Mouse (Mus musculus): ENCODE measurements around the gene Cask. TPM values are rescaled to one million over a fixed set of nuclear protein-coding genes. Genes with fewer than 3 reads are reported as not detected.

The Cask gene
- polyA plus RNA-seq, 1 experiment: 5.7 TPM

DNA sequence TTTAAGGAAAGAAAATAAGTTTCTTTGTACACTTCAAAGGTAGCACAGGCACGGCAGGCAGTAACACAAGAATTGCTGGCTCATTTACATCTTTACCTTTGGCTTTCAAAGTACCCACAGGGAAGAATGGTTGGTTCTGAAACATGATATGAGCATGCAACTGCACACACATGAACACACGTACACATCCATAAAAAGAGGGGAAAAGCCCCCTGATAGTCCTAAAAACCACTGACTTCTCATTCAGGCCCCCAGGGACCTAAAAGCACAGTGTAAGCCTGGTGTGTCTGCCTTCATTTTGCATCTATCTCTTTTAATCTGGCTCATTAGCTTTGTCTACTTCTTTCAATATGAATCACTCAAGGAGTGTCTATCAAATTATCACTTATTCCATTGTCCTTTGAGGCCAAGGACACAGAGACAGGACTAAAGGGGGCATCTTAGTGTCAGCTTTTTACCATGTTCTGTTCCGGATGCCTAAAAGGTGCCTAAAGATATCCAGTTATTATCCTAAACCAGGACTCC, 192.5 kb downstream of the Cask start:
- H3K27ac ChIP-seq (ENCODE audit: insufficient read depth, low read depth, low read length): no peak overlapping the region
- no peak for TF ChIP-seq CTCF (conservative IDR thresholded peaks at IDR 0.05; ENCODE audit: insufficient read depth, insufficient read length, low read depth, low read length)
- TF ChIP-seq POLR2A (IDR thresholded peaks at IDR 0.05; ENCODE audit: low read depth, low read length): no peak
- DNase-seq: no peak

DNA sequence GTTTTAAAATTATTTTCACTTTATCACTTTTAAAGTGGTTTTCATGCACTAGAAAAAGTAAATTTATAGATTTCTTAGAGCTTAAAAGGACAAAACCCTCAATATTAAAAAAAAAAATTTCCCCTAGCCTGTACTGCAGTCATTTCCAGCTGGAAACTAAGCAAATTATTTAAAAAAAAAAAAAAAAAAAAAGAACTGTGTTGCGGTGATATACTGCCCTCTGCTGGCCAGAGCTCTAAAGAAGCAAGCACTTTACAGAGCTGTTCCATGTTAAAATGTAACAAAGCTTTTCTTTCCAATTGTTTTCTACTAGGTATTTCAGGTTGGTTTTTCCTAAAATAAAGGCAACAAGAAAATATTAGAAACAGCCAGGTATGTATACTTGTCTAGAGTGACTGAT, 194.4 kb downstream of the Cask start:
- 0% methylated on average over 1 of the region's 1 CpGs for WGBS
- no peaks in the 10 kb centered on the region; the same call in 1 of the 2 replicates for H3K4me1 ChIP-seq (ENCODE audit: control insufficient read depth, insufficient read depth, low read length)
- H3K27ac ChIP-seq (ENCODE audit: insufficient read depth, low read depth, low read length): no peak overlapping the region
- DNase-seq: peak; percentile 47
- no peak for TF ChIP-seq POLR2A (IDR thresholded peaks at IDR 0.05; ENCODE audit: low read depth, low read length)
- no peak for TF ChIP-seq CTCF (conservative IDR thresholded peaks at IDR 0.05; ENCODE audit: insufficient read depth, insufficient read length, low read depth, low read length)
- H3K4me3 ChIP-seq (ENCODE audit: insufficient read depth, low read depth, low read length): no peak overlapping the region
- H3K36me3 ChIP-seq (ENCODE audit: control insufficient read depth, insufficient read depth, low read length): no peaks in the 10 kb centered on the region
- no peaks in the 10 kb centered on the region for H3K27me3 ChIP-seq (replicated peaks; ENCODE audit: control insufficient read depth, insufficient read depth, low read length)

More for the DNA sequence above, 192.5 kb downstream of the Cask start:
- 75% methylated on average over 3 of the region's 3 CpGs for WGBS
- no peaks in the 10 kb centered on the region; the same call in 1 of the 2 replicates for H3K4me1 ChIP-seq (ENCODE audit: control insufficient read depth, insufficient read depth, low read length)
- H3K4me3 ChIP-seq (ENCODE audit: insufficient read depth, low read depth, low read length): no peak overlapping the region
- H3K27me3 ChIP-seq (replicated peaks; ENCODE audit: control insufficient read depth, insufficient read depth, low read length): no peaks in the 10 kb centered on the region
- H3K36me3 ChIP-seq (ENCODE audit: control insufficient read depth, insufficient read depth, low read length): no peaks in the 10 kb centered on the region

DNA sequence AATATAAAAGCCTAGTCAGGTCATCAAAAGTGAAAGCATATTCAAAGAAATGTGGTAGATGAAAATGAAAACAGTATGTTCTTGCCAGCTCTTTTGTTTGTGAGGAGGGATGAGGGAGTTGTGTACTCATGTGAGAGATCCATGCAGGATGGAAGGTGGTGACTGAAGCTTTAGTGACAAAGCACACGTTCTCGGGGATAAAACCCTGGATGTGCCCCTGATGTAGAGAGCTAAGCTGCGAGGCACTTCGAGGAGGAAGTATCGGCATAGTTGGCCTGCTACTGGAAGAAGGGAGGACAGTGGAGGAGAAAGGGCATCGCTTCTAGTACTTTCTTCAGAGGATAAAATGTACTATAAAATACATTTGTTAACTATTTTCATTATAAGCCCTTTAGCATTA, 195.3 kb downstream of the Cask start:
- 0 out of 2 replicates have a peak overlapping the region, but pooled peaks have one; percentile 22 for H3K4me3 ChIP-seq (ENCODE audit: insufficient read depth, low read depth, low read length)
- H3K27me3 ChIP-seq (replicated peaks; ENCODE audit: control insufficient read depth, insufficient read depth, low read length): no peaks in the 10 kb centered on the region
- no peaks in the 10 kb centered on the region; the same call in 1 of the 2 replicates for H3K4me1 ChIP-seq (ENCODE audit: control insufficient read depth, insufficient read depth, low read length)
- TF ChIP-seq POLR2A (IDR thresholded peaks at IDR 0.05; ENCODE audit: low read depth, low read length) (no peak), CTCF (conservative IDR thresholded peaks at IDR 0.05; ENCODE audit: insufficient read depth, insufficient read length, low read depth, low read length) (no peak)
- WGBS: 52% methylated on average over 6 of the region's 6 CpGs
- H3K36me3 ChIP-seq (ENCODE audit: control insufficient read depth, insufficient read depth, low read length): no peaks in the 10 kb centered on the region
- peak overlapping the region; percentile 63; the same call in 1 of the 2 replicates for H3K27ac ChIP-seq (ENCODE audit: insufficient read depth, low read depth, low read length)
- peak; percentile 8 for DNase-seq

DNA sequence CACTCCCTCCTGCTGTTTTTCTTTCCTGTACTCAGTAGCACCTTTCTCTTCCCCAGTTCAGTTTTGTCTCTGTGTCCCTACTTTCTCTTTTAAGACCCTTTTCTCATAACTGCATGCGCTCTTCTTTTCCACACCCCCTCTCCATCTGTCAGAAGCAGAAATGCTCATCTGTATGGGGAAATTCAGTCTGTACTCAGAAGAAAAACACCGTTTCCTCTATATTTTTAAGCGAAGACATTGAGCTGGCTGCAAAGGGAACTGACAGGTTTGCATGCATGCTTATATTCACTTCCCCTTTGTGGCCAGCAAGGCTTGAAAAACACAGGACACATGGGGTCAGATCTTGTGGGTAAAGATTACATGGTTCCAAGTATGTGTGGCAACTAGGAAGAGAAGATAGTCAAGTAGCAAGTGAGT, 196.2 kb downstream of the Cask start:
- Histone ChIP-seq H3K4me1 (ENCODE audit: control insufficient read depth, insufficient read depth, low read length) (no peaks in the 10 kb centered on the region; the same call in 1 of the 2 replicates), H3K27ac (ENCODE audit: insufficient read depth, low read depth, low read length) (0 out of 2 replicates have a peak overlapping the region, but pooled peaks have one; percentile 50), H3K4me3 (ENCODE audit: insufficient read depth, low read depth, low read length) (no peak overlapping the region), H3K36me3 (ENCODE audit: control insufficient read depth, insufficient read depth, low read length) (no peaks in the 10 kb centered on the region), H3K27me3 (replicated peaks; ENCODE audit: control insufficient read depth, insufficient read depth, low read length) (no peaks in the 10 kb centered on the region)
- TF ChIP-seq POLR2A (IDR thresholded peaks at IDR 0.05; ENCODE audit: low read depth, low read length): no peak
- no peak for TF ChIP-seq CTCF (conservative IDR thresholded peaks at IDR 0.05; ENCODE audit: insufficient read depth, insufficient read length, low read depth, low read length)
- WGBS: 84% methylated on average over 3 of the region's 3 CpGs
- DNase-seq: peak; percentile 9

DNA sequence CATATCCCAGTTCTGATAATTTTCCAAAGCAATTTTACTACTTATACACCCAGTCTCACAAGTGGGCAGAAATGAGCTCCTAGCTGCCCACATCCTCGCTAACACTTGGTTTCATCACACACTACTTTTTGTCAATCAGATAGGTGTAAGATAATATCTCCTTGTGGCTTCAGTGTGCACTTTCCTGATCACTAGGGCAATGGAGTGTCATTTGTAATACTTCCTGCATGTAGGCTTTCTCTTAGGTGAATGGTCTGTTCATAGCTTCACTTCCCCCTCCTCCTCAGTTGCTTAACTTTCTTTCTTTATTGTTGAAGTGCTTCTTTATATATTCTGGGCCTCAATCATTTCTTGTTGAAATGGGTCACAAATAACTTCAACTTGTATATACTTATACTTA, 198.9 kb downstream of the Cask start:
- WGBS: 81% methylated on average over 1 of the region's 1 CpGs
- no peak for TF ChIP-seq CTCF (conservative IDR thresholded peaks at IDR 0.05; ENCODE audit: insufficient read depth, insufficient read length, low read depth, low read length)
- TF ChIP-seq POLR2A (IDR thresholded peaks at IDR 0.05; ENCODE audit: low read depth, low read length): no peak
- DNase-seq: no peak

DNA sequence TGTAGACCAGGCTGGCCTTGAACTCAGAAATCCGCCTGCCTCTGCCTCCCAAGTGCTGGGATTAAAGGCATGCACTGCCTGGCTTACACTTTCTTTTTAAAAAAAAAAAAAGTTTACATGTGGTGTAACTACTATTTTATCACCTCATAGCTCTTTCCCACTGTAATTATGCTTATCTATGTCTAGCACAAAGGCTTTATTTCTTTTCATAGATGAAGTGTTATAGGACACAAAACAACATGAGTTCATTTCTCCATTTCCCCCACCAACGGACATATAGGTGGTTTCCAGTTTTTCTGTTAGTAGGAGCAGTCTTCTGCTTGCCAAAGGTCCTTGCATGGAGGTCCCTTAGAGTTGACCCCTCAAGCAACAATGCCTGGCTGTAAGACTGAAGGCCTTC, 199.3 kb downstream of the Cask start:
- H3K4me1 ChIP-seq (ENCODE audit: control insufficient read depth, insufficient read depth, low read length): no peaks in the 10 kb centered on the region; the same call in 1 of the 2 replicates
- TF ChIP-seq POLR2A (IDR thresholded peaks at IDR 0.05; ENCODE audit: low read depth, low read length) (no peak), CTCF (conservative IDR thresholded peaks at IDR 0.05; ENCODE audit: insufficient read depth, insufficient read length, low read depth, low read length) (no peak)
- WGBS: 93% methylated on average over 2 of the region's 2 CpGs
- H3K36me3 ChIP-seq (ENCODE audit: control insufficient read depth, insufficient read depth, low read length): no peaks in the 10 kb centered on the region
- DNase-seq: no peak
- no peaks in the 10 kb centered on the region for H3K27me3 ChIP-seq (replicated peaks; ENCODE audit: control insufficient read depth, insufficient read depth, low read length)
- no peak overlapping the region for H3K4me3 ChIP-seq (ENCODE audit: insufficient read depth, low read depth, low read length)
- no peak overlapping the region for H3K27ac ChIP-seq (ENCODE audit: insufficient read depth, low read depth, low read length)

More for the DNA sequence above, 198.9 kb downstream of the Cask start:
- H3K4me3 ChIP-seq (ENCODE audit: insufficient read depth, low read depth, low read length): no peak overlapping the region
- no peaks in the 10 kb centered on the region for H3K36me3 ChIP-seq (ENCODE audit: control insufficient read depth, insufficient read depth, low read length)
- no peaks in the 10 kb centered on the region for H3K27me3 ChIP-seq (replicated peaks; ENCODE audit: control insufficient read depth, insufficient read depth, low read length)
- no peak overlapping the region for H3K27ac ChIP-seq (ENCODE audit: insufficient read depth, low read depth, low read length)
- H3K4me1 ChIP-seq (ENCODE audit: control insufficient read depth, insufficient read depth, low read length): no peaks in the 10 kb centered on the region; the same call in 1 of the 2 replicates

DNA sequence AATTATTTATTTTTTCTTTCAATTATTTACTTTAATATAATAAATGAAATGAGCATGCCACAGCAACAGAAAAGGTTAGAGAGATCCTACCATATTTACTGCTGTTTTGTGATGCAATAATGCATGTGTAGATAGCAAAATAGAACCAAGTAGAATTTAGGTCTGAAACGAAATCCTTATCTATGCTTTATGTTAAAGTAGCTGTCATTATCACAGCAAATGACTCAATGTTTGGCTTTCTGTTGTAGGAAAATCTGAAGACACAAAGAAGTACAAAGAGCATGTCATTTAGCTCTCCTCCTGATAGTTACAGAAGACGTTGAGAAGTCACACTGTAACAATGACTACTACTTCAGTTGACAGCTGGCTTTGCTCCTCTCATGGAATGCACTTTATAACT, 212.3 kb downstream of the Cask start:
- no peak for TF ChIP-seq CTCF (conservative IDR thresholded peaks at IDR 0.05; ENCODE audit: insufficient read depth, insufficient read length, low read depth, low read length)
- no peak for TF ChIP-seq POLR2A (IDR thresholded peaks at IDR 0.05; ENCODE audit: low read depth, low read length)
- H3K27ac ChIP-seq (ENCODE audit: insufficient read depth, low read depth, low read length): no peak overlapping the region
- no peak overlapping the region for H3K4me3 ChIP-seq (ENCODE audit: insufficient read depth, low read depth, low read length)
- no peak for DNase-seq
- H3K4me1 ChIP-seq (ENCODE audit: control insufficient read depth, insufficient read depth, low read length): no peaks in the 10 kb centered on the region
- H3K27me3 ChIP-seq (replicated peaks; ENCODE audit: control insufficient read depth, insufficient read depth, low read length): no peaks in the 10 kb centered on the region
- H3K36me3 ChIP-seq (ENCODE audit: control insufficient read depth, insufficient read depth, low read length): no peaks in the 10 kb centered on the region
- WGBS: 66% methylated on average over 2 of the region's 2 CpGs
